Mouse (Mus musculus): ENCODE measurements at regions not wholly inside any gene's neighbourhood (a gene's known extent, or its start where the extent isn't known, plus 50 kb on each side); places are given as distances from the start of the nearest gene placed in this dataset.

- Histone ChIP-seq H3K4me3 (ENCODE audit: low read depth, low read length) (no peak overlapping the region), H3K27ac (ENCODE audit: low read depth) (no peak overlapping the region)
- ATAC-seq, result no peak
Measured at GRCm38 (mm10) chr13:90684324-90684723, 220.8 kb downstream of the Atp6ap1l start.

GRCm38 (mm10) chr13:90679162-90680010 lies 225.8 kb downstream of the Atp6ap1l start:
- 65% methylated on average over 8 of the region's 8 CpGs for WGBS (ENCODE audit: insufficient replicate concordance)
- DNase-seq (no peak), ATAC-seq (no peak)
- Histone ChIP-seq H3K9me3 (ENCODE audit: low read length) (no peaks in the 10 kb centered on the region), H3K4me3 (ENCODE audit: low read depth, low read length) (no peak overlapping the region), H3K27ac (ENCODE audit: low read depth) (no peak overlapping the region), H3K4me2 (ENCODE audit: low read depth, low read length) (no peak overlapping the region), H3K9ac (replicated peaks) (no peak overlapping the region), H3K36me3 (replicated peaks; ENCODE audit: insufficient read depth, low read length) (no peaks in the 10 kb centered on the region), H3K4me1 (ENCODE audit: insufficient read depth) (no peaks in the 10 kb centered on the region), H3K27me3 (ENCODE audit: insufficient read depth, low read length) (no peaks in the 10 kb centered on the region)
- TF ChIP-seq EP300 (IDR thresholded peaks at IDR 0.05; ENCODE audit: low read depth) (no peak), CTCF (IDR thresholded peaks at IDR 0.05; ENCODE audit: low read depth) (no peak)

More at GRCm38 (mm10) chr13:90684324-90684723, 220.8 kb downstream of the Atp6ap1l start:
- TF ChIP-seq CTCF (IDR thresholded peaks at IDR 0.05; ENCODE audit: low read depth), result no peak
- no peak for TF ChIP-seq EP300 (IDR thresholded peaks at IDR 0.05; ENCODE audit: low read depth)
- Histone ChIP-seq H3K9ac (replicated peaks) (no peak overlapping the region), H3K4me2 (ENCODE audit: low read depth, low read length) (no peak overlapping the region), H3K4me1 (ENCODE audit: insufficient read depth) (no peaks in the 10 kb centered on the region), H3K27me3 (ENCODE audit: insufficient read depth, low read length) (no peaks in the 10 kb centered on the region), H3K9me3 (ENCODE audit: low read length) (no peaks in the 10 kb centered on the region), H3K36me3 (replicated peaks; ENCODE audit: insufficient read depth, low read length) (no peaks in the 10 kb centered on the region)
- WGBS (ENCODE audit: insufficient replicate concordance), result 77% methylated on average over 2 of the region's 2 CpGs
- DNase-seq, result no peak

- no peaks in the 10 kb centered on the region for H3K36me3 ChIP-seq (replicated peaks; ENCODE audit: insufficient read depth, low read length)
- no peaks in the 10 kb centered on the region for H3K27me3 ChIP-seq (ENCODE audit: insufficient read depth, low read length)
- DNase-seq (no peak), ATAC-seq (no peak)
- no peak overlapping the region for H3K4me2 ChIP-seq (ENCODE audit: low read depth, low read length)
- WGBS (ENCODE audit: insufficient replicate concordance), result 40% methylated on average over 3 of the region's 3 CpGs
- no peaks in the 10 kb centered on the region for H3K4me1 ChIP-seq (ENCODE audit: insufficient read depth)
- no peak overlapping the region for H3K4me3 ChIP-seq (ENCODE audit: low read depth, low read length)
- H3K9me3 ChIP-seq (ENCODE audit: low read length), result no peaks in the 10 kb centered on the region
- no peak overlapping the region for H3K27ac ChIP-seq (ENCODE audit: low read depth)
- no peak for TF ChIP-seq EP300 (IDR thresholded peaks at IDR 0.05; ENCODE audit: low read depth)
- TF ChIP-seq CTCF (IDR thresholded peaks at IDR 0.05; ENCODE audit: low read depth), result no peak
- no peak overlapping the region for H3K9ac ChIP-seq (replicated peaks)
Measured at GRCm38 (mm10) chr13:90673823-90674222, 231.3 kb downstream of the Atp6ap1l start.

DNA sequence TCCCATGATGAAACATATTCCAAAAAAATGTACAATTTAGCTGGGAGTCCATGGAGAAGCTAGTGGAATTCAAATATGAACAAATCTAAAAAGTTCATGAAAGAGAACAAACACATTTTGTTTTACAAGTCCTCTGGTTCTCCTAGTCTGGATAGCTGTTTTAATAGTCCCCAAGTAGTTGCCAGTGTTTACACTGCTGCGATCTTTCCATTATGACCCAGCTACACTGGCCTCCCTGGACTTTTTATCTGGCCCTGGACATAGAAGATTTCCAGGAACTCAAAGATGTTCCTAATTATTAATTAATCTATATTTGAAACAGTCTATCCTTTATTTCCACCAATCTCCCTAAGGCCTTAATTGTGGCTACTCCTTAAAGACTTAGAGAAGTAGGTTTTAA lies 232.1 kb downstream of the Atp6ap1l start:
- 66% methylated on average over 1 of the region's 1 CpGs for WGBS (ENCODE audit: insufficient replicate concordance)
- H3K9ac ChIP-seq (replicated peaks), result no peak overlapping the region
- no peaks in the 10 kb centered on the region for H3K27me3 ChIP-seq (ENCODE audit: insufficient read depth, low read length)
- H3K27ac ChIP-seq (ENCODE audit: low read depth), result no peak overlapping the region
- no peaks in the 10 kb centered on the region for H3K9me3 ChIP-seq (ENCODE audit: low read length)
- no peak overlapping the region for H3K4me3 ChIP-seq (ENCODE audit: low read depth, low read length)
- H3K36me3 ChIP-seq (replicated peaks; ENCODE audit: insufficient read depth, low read length), result no peaks in the 10 kb centered on the region
- H3K4me1 ChIP-seq (ENCODE audit: insufficient read depth), result no peaks in the 10 kb centered on the region
- DNase-seq (no peak), ATAC-seq (no peak)
- TF ChIP-seq EP300 (IDR thresholded peaks at IDR 0.05; ENCODE audit: low read depth) (no peak), CTCF (IDR thresholded peaks at IDR 0.05; ENCODE audit: low read depth) (no peak)
- H3K4me2 ChIP-seq (ENCODE audit: low read depth, low read length), result no peak overlapping the region

DNA sequence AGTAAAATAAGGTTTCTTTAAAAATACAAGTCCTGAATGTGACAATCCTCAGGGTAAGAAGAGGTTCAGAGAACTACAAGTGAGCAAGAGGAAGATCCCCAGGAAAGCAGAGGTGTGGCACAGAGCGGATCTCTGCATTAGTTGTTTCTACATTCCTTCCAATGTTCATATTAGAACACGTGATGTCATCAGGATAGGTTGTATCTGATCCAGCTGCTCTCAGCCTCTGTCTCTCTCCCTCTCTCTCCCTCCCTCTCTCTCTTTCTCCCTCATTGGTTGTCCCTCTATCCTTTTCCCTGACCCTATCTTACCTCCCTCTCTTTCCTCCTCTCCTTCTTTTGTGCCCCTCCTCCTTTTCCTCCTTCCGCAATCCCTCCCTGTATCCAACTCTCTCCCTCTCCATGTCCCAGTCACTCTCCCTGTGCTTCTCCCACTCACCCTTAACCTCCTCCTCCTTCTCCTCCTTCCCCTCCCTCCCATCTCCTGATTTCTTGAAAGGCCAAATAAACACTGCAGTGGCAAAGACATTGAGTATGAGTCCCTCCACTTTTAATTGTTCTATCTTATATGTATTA lies 243.5 kb downstream of the Atp6ap1l start:
- TF ChIP-seq CTCF (IDR thresholded peaks at IDR 0.05; ENCODE audit: low read depth), result no peak
- no peak for TF ChIP-seq EP300 (IDR thresholded peaks at IDR 0.05; ENCODE audit: low read depth)
- Histone ChIP-seq H3K9me3 (ENCODE audit: low read length) (no peaks in the 10 kb centered on the region), H3K27me3 (ENCODE audit: insufficient read depth, low read length) (no peaks in the 10 kb centered on the region), H3K4me2 (ENCODE audit: low read depth, low read length) (no peak overlapping the region), H3K4me3 (ENCODE audit: low read depth, low read length) (no peak overlapping the region), H3K27ac (ENCODE audit: low read depth) (no peak overlapping the region), H3K4me1 (ENCODE audit: insufficient read depth) (no peaks in the 10 kb centered on the region), H3K9ac (replicated peaks) (no peak overlapping the region), H3K36me3 (replicated peaks; ENCODE audit: insufficient read depth, low read length) (no peaks in the 10 kb centered on the region)
- WGBS (ENCODE audit: insufficient replicate concordance), result 78% methylated on average over 3 of the region's 3 CpGs
- ATAC-seq, result no peak
- no peak for DNase-seq

DNA sequence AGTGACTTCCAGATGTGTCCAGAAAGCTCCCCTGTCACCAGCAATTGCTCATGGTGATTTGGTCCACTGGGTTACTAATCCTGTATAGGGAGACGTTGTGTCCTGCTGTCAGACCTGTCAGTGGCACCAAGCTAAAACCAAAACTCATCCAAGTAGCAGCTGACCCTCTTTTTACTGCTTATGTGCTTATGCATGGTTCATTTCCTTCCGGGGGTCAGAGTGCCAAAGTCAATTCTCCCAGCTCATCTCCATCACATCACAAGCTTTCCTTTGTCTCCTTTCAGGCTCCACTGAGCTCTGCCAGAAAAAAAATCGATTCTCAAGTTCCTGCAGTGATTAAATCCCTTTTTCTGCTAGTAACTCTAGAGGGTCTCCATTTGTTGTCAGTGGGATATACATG lies 244.2 kb downstream of the Atp6ap1l start:
- Histone ChIP-seq H3K4me2 (ENCODE audit: low read depth, low read length) (no peak overlapping the region), H3K27ac (ENCODE audit: low read depth) (no peak overlapping the region), H3K4me1 (ENCODE audit: insufficient read depth) (no peaks in the 10 kb centered on the region), H3K4me3 (ENCODE audit: low read depth, low read length) (no peak overlapping the region), H3K36me3 (replicated peaks; ENCODE audit: insufficient read depth, low read length) (no peaks in the 10 kb centered on the region), H3K27me3 (ENCODE audit: insufficient read depth, low read length) (no peaks in the 10 kb centered on the region), H3K9ac (replicated peaks) (no peak overlapping the region), H3K9me3 (ENCODE audit: low read length) (no peaks in the 10 kb centered on the region)
- no peak for ATAC-seq
- no peak for DNase-seq
- TF ChIP-seq EP300 (IDR thresholded peaks at IDR 0.05; ENCODE audit: low read depth) (no peak), CTCF (IDR thresholded peaks at IDR 0.05; ENCODE audit: low read depth) (no peak)
- WGBS (ENCODE audit: insufficient replicate concordance), result 47% methylated on average over 3 of the region's 3 CpGs

Data from liver, postnatal 0 days (tissue).